Mouse (Mus musculus) large intestine, adult 2 months (tissue): ENCODE measurements around the gene Capn10. TPM values are rescaled to one million over a fixed set of nuclear protein-coding genes. Genes with fewer than 3 reads are reported as not detected.
"Not testable (repeated sequence)": the region's sequence is repeated elsewhere in the genome, so short reads cannot be mapped to it uniquely, and the experiment has no call there.

ENCODE experiments used
- DNase-seq: peaks from one replicate; pipeline ENCODE4 v3.0.0-alpha.2; 2012; ENCODE audit warnings: low read depth, low spot score
- WGBS: fragments of 180-500 bp; shearing (Covaris S2); methylation state at CpG from one replicate; pipeline ENCODE4 v1.1.7; 2018; 5-methylcytosine and 5-hydroxymethylcytosine counted together
- polyA plus RNA-seq: library from polyadenylated mRNA; depleted of rRNA; stranded (reverse); fragments of >200 nt; gene quantifications from 2 replicates; pipeline ENCODE4 v1.2.3, GENCODE M21; 2012

The Capn10 gene
- polyA plus RNA-seq, 1 experiment = 31.3 TPM

- 93% methylated on average over 9 of the region's 9 CpGs for WGBS
- DNase-seq = no peak
Observed at GRCm38 (mm10) chr1:92916725-92917124, 17.5 kb upstream of the Capn10 start.

GRCm38 (mm10) chr1:92919151-92919550 is 15.0 kb upstream of the Capn10 start:
- DNase-seq = no peak
- WGBS = 94% methylated on average over 11 of the region's 11 CpGs

- WGBS = 63% methylated on average over 12 of the region's 12 CpGs
- no peak for DNase-seq
Observed at GRCm38 (mm10) chr1:92919775-92920174, 14.4 kb upstream of the Capn10 start.

DNA sequence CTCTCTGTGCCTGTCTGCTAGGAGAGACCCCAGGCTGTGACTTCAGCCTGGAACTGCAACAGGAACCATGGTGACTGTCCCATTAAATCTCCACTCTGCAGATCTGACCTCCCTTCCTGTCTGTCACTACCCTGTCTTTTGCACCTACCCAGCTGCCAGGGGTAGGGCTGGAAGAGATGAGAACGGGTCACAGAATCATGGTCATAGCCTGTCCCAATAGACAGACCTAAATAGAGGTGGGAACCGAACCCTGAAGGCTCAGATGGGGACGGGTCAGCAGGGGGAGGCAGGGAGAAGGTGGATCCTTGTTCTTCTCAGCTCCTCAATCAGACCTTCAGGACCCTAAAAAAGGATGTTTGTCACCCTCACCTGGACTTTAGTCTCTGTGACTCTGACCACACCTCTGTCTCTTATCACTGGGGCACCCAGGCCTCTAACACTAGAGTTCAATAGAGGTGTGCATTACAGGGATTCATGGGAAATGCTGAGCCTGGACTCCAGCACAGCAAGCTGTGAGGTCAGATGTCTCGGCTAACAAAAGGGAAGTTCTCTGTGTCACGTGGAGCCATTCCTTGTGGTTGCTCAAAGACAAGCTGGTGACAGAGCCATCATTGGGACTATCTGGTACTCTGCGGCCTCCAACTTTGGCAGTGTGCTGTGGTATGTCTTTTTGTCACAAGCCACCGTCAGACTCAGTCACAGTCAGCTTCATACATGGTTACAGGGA is 13.5 kb upstream of the Capn10 start:
- WGBS = 56% methylated on average over 7 of the region's 7 CpGs
- DNase-seq = no peak

GRCm38 (mm10) chr1:92921496-92921895 is 12.7 kb upstream of the Capn10 start:
- 81% methylated on average over 4 of the region's 4 CpGs for WGBS
- no peak for DNase-seq

DNA sequence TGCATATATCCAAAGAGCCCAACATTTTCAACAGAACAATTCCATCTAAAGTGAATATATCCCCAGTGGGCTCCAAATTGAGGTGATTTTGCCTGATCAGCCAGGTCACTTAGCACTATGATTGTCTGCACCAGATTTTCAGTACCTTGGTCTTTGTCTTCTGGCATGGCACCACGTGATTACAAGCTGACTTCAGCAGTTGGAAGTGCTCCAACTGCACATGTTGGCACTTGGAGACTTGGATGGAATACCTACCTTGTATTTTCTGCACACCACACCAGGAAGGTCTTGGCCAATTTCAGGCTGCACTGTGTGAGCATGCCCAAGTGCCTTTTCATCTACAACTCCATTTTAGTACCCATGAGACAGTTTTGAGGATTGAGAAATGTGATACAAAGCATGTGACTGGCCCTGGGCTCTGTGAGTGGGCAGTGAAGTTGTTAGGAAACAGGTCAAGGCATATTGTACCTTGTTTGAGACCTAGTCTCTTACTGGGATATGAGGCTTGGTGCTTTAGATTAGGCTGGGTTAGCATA is 3.9 kb upstream of the Capn10 start:
- no peak for DNase-seq

DNA sequence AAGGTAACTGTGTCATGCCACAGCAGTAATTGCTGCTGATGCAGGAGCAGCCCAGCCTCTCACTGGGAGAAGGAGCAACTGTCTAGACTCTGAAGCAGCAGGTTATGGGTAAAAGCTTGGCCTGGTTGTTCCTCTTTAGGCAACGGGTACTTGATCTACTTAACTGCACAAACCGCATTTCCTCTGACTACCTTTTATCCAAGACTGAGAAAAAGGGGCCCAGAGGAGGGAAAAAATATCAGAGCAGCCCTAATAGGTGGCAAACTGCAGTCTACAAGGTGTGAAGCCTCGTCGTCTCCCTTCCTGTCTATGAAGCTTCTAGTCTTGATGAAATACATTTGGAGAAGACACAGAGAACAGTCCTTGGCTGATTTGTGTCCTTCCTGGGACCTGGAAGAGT is 565 bp upstream of the Capn10 start:
- no peak for DNase-seq
- WGBS = 74% methylated on average over 4 of the region's 4 CpGs

More for the DNA sequence above, 3.9 kb upstream of the Capn10 start:
- WGBS = 16% methylated on average over 1 of the region's 1 CpGs

DNA sequence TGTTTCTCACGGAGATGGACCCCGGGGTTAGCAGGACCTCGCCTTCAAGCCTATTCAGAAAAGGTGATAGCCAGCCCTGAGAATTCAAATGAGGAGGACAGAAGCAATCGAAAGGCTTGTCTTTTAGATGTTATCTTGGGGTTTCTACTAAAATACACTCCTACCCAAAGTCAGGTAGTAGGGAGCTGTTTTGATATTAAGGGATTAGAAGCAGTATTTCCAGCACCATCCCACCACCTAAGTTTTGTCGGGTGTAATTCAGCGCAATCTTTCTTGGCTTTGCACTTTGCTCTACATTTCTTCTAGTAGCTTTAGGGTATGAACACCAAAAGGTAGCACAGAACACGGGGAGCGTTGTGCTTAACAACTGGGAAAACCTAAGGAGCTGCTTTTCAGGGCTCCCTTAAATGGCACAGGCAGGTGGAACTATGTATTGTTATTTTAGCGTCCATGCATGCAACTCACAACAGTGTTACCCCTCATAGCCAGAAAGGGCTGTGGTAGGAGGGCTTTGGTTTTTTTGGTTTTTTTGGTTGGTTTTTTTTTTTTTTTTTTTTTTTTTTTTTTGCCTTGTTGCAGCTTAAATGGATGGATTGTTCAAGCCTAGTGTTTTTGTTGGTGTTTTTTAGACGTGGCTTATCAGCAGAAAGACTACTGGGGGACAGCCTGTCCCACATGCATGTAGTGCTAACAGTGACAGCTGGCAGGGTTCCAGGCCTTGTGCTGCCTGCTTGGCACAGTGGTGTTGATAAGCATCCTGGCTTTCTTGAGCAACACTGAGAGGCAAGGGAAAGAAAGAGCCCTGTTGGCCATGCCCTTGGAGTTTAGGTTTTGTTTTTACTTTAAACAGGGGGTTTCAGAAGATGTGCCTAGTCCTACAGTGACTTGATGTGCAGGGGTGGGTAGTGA is 1.1 kb downstream of the Capn10 start:
- no peak for DNase-seq
- 4% methylated on average over 10 of the region's 10 CpGs for WGBS

DNA sequence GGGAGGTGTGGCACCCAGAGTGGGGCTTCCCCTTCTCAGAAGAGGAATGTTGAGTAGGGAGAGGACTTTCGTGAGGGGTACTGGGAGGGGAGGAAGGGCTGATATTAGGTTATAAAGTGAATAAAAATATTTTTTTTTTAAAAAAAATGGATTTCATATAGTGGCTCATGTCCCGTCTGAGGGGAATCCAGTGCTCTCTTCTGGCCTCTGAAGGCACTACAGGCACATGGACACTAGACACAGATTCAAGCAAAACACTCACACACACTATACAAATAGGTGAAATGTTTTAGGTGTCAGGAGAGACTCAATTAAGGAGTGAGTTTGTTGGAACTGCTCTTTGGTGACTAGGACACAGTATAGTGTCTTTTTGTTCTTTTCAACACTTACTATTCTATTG is 1.8 kb downstream of the Capn10 start:
- no peak for DNase-seq
- 28% methylated on average over 2 of the region's 2 CpGs for WGBS

- no peak for DNase-seq
- 66% methylated on average over 3 of the region's 3 CpGs for WGBS
Observed at GRCm38 (mm10) chr1:92936467-92936866, 2.3 kb downstream of the Capn10 start.

DNA sequence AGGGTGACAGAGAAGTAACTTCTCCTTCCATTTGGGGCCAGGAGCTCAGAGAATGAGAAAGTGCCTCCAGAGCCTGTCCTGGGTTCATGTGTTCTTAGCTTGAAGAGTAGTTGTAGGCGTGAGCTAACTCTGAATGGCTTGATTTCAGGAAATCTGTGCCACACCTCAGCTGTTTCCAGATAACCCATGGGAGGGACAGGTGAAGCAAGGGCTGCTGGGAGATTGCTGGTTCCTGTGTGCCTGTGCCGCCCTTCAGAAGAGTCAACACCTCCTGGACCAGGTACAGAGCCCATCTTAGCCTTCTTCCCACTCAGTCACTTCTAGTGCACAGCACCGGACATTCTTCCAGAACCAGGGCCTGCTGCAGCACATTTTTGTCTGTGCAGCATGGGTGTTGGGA is 3.6 kb downstream of the Capn10 start:
- WGBS = 48% methylated on average over 3 of the region's 3 CpGs
- DNase-seq = peak; percentile 76

DNA sequence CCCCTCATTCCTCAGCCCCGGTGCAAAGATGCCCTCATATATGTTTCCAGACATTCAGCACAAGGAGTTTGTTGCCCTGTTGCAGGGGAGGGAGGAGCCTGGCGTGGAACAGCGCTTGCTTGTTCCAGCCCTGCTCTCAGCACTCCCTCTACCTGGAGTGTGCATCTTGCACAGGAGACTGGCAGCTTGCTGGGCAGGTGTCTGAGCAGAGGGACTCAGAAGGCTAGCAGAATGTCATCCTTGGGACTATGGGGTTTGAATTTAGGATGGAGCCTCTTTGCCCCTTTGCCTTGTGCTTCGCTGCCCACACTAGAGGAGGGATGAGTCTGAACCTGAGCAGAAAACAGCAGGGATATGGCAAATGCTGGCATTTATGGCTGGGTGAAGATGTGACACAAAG is 5.6 kb downstream of the Capn10 start:
- no peak for DNase-seq
- 93% methylated on average over 4 of the region's 4 CpGs for WGBS

GRCm38 (mm10) chr1:92943219-92943989 is 9.2 kb downstream of the Capn10 start:
- WGBS = 90% methylated on average over 19 of the region's 19 CpGs
- no peak for DNase-seq

DNA sequence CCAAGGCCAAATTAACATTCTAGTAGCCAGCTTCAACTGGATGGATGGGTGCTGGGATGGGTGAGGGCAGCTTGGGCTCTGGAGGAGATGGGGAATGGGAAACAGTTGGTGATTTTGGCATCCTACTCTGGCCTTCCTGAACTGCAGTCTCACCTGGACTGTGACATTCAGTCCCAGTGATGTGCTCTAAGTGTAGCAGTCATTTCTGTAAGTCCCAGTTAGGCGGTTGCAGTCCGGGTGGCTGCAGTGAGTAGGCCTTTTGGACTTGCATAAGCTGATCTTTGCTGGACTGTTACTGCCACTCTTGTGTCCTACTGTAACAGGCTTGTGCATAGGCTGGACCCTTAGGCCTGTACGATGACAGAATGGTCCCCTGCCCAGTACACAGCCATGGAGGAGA is 13.8 kb downstream of the Capn10 start:
- 97% methylated on average over 3 of the region's 3 CpGs for WGBS
- DNase-seq = no peak

GRCm38 (mm10) chr1:92949426-92949825 is 15.2 kb downstream of the Capn10 start:
- WGBS = 27% methylated on average over 6 of the region's 6 CpGs
- DNase-seq = no peak

DNA sequence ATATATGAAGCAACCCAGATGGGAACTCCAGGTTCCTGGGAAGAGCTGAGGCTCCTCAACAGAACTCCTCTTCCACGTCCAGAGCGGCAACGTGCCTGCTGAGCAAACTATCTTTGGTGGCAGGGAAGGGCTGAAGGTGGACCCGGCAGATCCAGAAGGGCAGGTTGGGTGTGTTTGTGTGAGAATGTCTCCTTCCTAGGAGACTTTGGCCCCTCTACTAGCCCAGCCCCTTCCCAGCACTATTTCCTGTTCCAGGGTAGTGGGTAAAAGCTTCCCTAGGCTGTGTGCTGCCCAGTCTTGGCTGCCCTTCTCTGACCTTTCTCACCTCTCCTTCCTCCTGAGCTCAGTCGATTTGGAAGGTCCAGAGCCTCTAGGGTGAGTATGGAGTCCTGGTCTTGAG is 16.4 kb downstream of the Capn10 start, which contains the start of gene Gpr35:
Gene Gpr35, plus strand, starts transcription at position 259 of the 400 bp plus-strand sequence.
- WGBS = 36% methylated on average over 5 of the region's 5 CpGs

DNA sequence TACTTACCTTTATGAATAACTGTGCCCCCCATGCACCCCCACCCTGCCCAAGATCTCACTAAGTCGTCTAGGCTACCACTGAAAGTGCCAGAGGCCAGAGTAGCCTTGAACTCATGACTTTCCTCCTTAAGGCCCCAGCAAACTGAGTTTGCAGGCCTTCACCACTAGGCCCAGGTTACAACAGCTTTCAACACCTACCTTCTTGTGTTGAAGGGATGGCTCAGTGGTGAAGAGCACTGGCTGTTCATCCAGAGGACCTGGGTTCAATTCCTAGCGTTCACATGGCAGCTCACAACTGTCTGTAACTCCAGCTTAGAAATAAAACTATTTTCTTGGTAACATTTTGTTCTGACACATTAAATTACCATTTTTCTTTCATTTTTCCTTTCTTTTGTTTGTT is 19.5 kb downstream of the Capn10 start:
- no peak for DNase-seq
- 64% methylated on average over 2 of the region's 2 CpGs for WGBS

More for the DNA sequence above, 16.4 kb downstream of the Capn10 start, which contains the start of gene Gpr35:
- peak; percentile 78 for DNase-seq

- not testable (repeated sequence) for DNase-seq
- 3% methylated on average over 11 of the region's 11 CpGs for WGBS
Observed at GRCm38 (mm10) chr1:92956571-92957335, 22.6 kb downstream of the Capn10 start.

- DNase-seq = peak; percentile 80
- 23% methylated on average over 1 of the region's 1 CpGs for WGBS
Observed at GRCm38 (mm10) chr1:92958999-92959398, 24.8 kb downstream of the Capn10 start.
